Mouse (Mus musculus) E14TG2a.4 (cell line): ENCODE data around the gene Cic.
"Not testable (repeated sequence)": the region's sequence is repeated elsewhere in the genome, so short reads cannot be mapped to it uniquely, and the experiment has no call there.

Experiments used
- H3K27me3 ChIP-seq: 2 replicates; pipeline ENCODE4 v1.6.1; 2014; ENCODE audit warnings: low read length, control low read depth; ENCODE audit not compliant: insufficient read depth
- H3K36me3 ChIP-seq: 2 replicates; pipeline ENCODE4 v1.6.1; 2014; ENCODE audit warnings: low read length, control low read depth; ENCODE audit not compliant: insufficient read depth
- H3K4me1 ChIP-seq: replicated peaks from 2 replicates; pipeline ENCODE4 v1.6.1; 2014; ENCODE audit warnings: low read depth, low read length, control low read depth
- H3K4me3 ChIP-seq: replicated peaks from 2 replicates; pipeline ENCODE4 v1.5.1; 2014; ENCODE audit warnings: mild to moderate bottlenecking, low read length
- H3K9me3 ChIP-seq: 2 replicates; pipeline ENCODE4 v1.6.1; 2014; ENCODE audit warnings: low read length, control low read depth
- CTCF ChIP-seq: conservative IDR thresholded peaks from 2 replicates; pipeline ENCODE4 v1.5.1; 2014; ENCODE audit warnings: low read length
- NANOG ChIP-seq: IDR thresholded peaks from 2 replicates; pipeline ENCODE4 v1.6.1; 2014; ENCODE audit warnings: borderline replicate concordance, low read length, mixed read lengths
- POU5F1 ChIP-seq: IDR thresholded peaks from 2 replicates; pipeline ENCODE4 v1.6.1; 2014; ENCODE audit warnings: low read length, borderline replicate concordance

The Cic gene

GRCm38 (mm10) chr7:25248846-25249313 lies 18.6 kb upstream of the Cic start:
- H3K27me3 ChIP-seq: no peaks in the 10 kb centered on the region
- TF ChIP-seq CTCF: no peak
- TF ChIP-seq POU5F1: no peak
- no peak for TF ChIP-seq NANOG
- peaks cover 68% of the 10 kb centered on the region for H3K4me1 ChIP-seq
- H3K9me3 ChIP-seq: no peaks in the 10 kb centered on the region
- peaks cover 45% of the 10 kb centered on the region for H3K36me3 ChIP-seq
- H3K4me3 ChIP-seq: peak overlapping the region; percentile 98

GRCm38 (mm10) chr7:25249314-25250140 lies 18.0 kb upstream of the Cic start:
- peaks cover 41% of the 10 kb centered on the region for H3K36me3 ChIP-seq
- peaks cover 69% of the 10 kb centered on the region for H3K4me1 ChIP-seq
- peak overlapping the region; percentile 98 for H3K4me3 ChIP-seq
- H3K27me3 ChIP-seq: no peaks in the 10 kb centered on the region
- TF ChIP-seq NANOG: no peak
- TF ChIP-seq CTCF: no peak
- TF ChIP-seq POU5F1: no peak
- no peaks in the 10 kb centered on the region for H3K9me3 ChIP-seq

- no peaks in the 10 kb centered on the region for H3K27me3 ChIP-seq
- no peak for TF ChIP-seq NANOG
- no peak for TF ChIP-seq POU5F1
- TF ChIP-seq CTCF: no peak
- peaks cover 68% of the 10 kb centered on the region for H3K4me1 ChIP-seq
- peak within 1 kb of the TSS; percentile 98 for H3K4me3 ChIP-seq
- no peaks in the 10 kb centered on the region for H3K9me3 ChIP-seq
- H3K36me3 ChIP-seq: peaks cover 33% of the 10 kb centered on the region
These were observed 17.1 kb upstream of the Cic start, which contains the start of gene Erf for GRCm38 (mm10) chr7:25250141-25250972. Gene Erf (minus strand): TSS chr7:25250761.

- peaks cover 61% of the 10 kb centered on the region for H3K4me1 ChIP-seq
- TF ChIP-seq CTCF (no peak), POU5F1 (no peak), NANOG (no peak)
- peak overlapping the region; percentile 98 for H3K4me3 ChIP-seq
- no peaks in the 10 kb centered on the region for H3K9me3 ChIP-seq
- H3K36me3 ChIP-seq: peaks cover 24% of the 10 kb centered on the region
- H3K27me3 ChIP-seq: no peaks in the 10 kb centered on the region
These were observed 16.3 kb upstream of the Cic start for GRCm38 (mm10) chr7:25251071-25251791.

GRCm38 (mm10) chr7:25251822-25252221 lies 15.7 kb upstream of the Cic start:
- Histone ChIP-seq H3K36me3 (peaks cover 18% of the 10 kb centered on the region), H3K4me3 (peak overlapping the region; percentile 98), H3K27me3 (no peaks in the 10 kb centered on the region), H3K4me1 (peaks cover 55% of the 10 kb centered on the region), H3K9me3 (no peaks in the 10 kb centered on the region)
- no peak for TF ChIP-seq POU5F1
- no peak for TF ChIP-seq NANOG
- no peak for TF ChIP-seq CTCF

GRCm38 (mm10) chr7:25261896-25262295 lies 5.6 kb upstream of the Cic start:
- H3K4me3 ChIP-seq: no peak overlapping the region
- TF ChIP-seq NANOG (no peak), POU5F1 (no peak), CTCF (no peak)
- no peaks in the 10 kb centered on the region for H3K9me3 ChIP-seq
- no peaks in the 10 kb centered on the region for H3K27me3 ChIP-seq
- H3K4me1 ChIP-seq: peaks cover 49% of the 10 kb centered on the region
- no peaks in the 10 kb centered on the region for H3K36me3 ChIP-seq

- TF ChIP-seq CTCF: no peak
- no peak for TF ChIP-seq POU5F1
- peak; percentile 68; the same call in 1 of the 2 replicates for TF ChIP-seq NANOG
- H3K4me1 ChIP-seq: peaks cover 61% of the 10 kb centered on the region
- peak overlapping the region; percentile 48 for H3K4me3 ChIP-seq
- H3K9me3 ChIP-seq: no peaks in the 10 kb centered on the region
- H3K27me3 ChIP-seq: no peaks in the 10 kb centered on the region
- no peaks in the 10 kb centered on the region for H3K36me3 ChIP-seq
These were observed 3.3 kb upstream of the Cic start for GRCm38 (mm10) chr7:25263968-25264870.

- not testable (repeated sequence) for H3K36me3 ChIP-seq, H3K9me3 ChIP-seq, H3K4me3 ChIP-seq, H3K27me3 ChIP-seq
- H3K4me1 ChIP-seq: peaks cover 72% of the 10 kb centered on the region
These were observed 1.8 kb upstream of the Cic start for GRCm38 (mm10) chr7:25265743-25266142.
